In the genomic region with DNA sequence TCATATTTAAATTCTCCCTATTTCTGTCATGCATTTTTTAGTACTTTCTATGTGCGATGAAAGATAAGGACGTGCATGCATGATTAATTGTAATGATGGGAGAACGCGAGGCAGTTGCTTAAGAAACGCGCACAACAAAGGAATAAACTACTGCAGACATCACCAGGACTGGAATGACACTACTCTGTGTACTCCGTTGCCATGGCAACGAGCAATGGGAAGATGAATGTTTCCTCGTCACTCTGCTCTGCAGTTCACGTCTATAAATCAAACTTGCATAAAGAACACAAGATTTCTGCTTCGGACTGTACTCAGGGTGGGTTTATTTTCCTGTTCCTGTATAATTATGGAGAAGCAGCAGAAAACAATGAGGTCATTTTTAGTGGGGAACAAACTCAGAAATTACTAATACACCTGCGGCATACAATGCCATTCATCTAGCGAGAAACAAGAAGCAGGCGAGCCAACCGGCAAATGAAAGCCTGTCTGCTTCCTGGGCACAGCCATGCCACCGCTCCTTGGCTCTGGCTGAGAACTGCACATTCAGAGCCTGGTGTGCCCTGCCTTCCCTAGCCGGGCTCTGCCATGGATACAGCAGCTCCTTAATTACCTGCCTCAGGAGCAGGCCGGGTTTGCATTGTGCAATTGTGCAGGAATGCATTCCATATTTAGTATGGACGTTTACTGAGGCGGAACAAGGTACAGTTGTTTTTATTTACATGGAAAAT, we compare ENCODE assay signal across 10 mouse cellular contexts. TPM values are rescaled to one million over a fixed set of nuclear protein-coding genes. Genes with fewer than 3 reads are reported as not detected.
DNase-seq lines count a peak whose midpoint lies in the region; ATAC-seq and TF ChIP-seq lines count a peak whose summit lies in the region.
"Had no signal": no experiment of that assay in that cellular context is flagged by ENCODE, and none has a peak within 500 bp of the region (broad histone marks: within the 10 kb centered on the region; RNA-seq: fewer than 3 reads in every experiment).

No protein-coding gene starts in this region.

- ATAC-seq in lung, postnatal 0 days, result no peak
- ATAC-seq in midbrain, embryonic 13.5 days, result peak; percentile 82
- ATAC-seq in liver, embryonic 12.5 days, result no peak
- ATAC-seq: Patski had no signal

- TF ChIP-seq EP300 in lung, postnatal 0 days (IDR thresholded peaks at IDR 0.05), result no peak

- H3K4me1 ChIP-seq in lung, postnatal 0 days (ENCODE audit: insufficient read depth, low read depth, low read length), result no peaks in the 10 kb centered on the region
- H3K4me1 ChIP-seq in lung, adult 2 months (ENCODE audit: control insufficient read depth, insufficient read depth, low read length), result no peaks in the 10 kb centered on the region
- H3K4me1 ChIP-seq in midbrain, embryonic 13.5 days (replicated peaks), result peaks cover 17% of the 10 kb centered on the region
- H3K4me1 ChIP-seq in liver, embryonic 12.5 days, result no peaks in the 10 kb centered on the region
- H3K4me1 ChIP-seq: heart, embryonic 15.5 days had no signal

- no peaks in the 10 kb centered on the region for H3K27me3 ChIP-seq in lung, postnatal 0 days (replicated peaks; ENCODE audit: insufficient read depth, low read length)
- H3K27me3 ChIP-seq in midbrain, embryonic 13.5 days, result no peaks in the 10 kb centered on the region
- no peaks in the 10 kb centered on the region for H3K27me3 ChIP-seq in liver, embryonic 12.5 days (replicated peaks)
- H3K27me3 ChIP-seq: heart, embryonic 15.5 days; Patski had no signal

- H3K27ac ChIP-seq in lung, postnatal 0 days (ENCODE audit: low read length), result no peak overlapping the region
- peak overlapping the region; percentile 71 for H3K27ac ChIP-seq in midbrain, embryonic 13.5 days
- no peak overlapping the region for H3K27ac ChIP-seq in liver, embryonic 12.5 days
- H3K27ac ChIP-seq: heart, embryonic 15.5 days had no signal

- peak; percentile 23 for DNase-seq in lung, postnatal 0 days (ENCODE audit: low spot score)
- no peak for DNase-seq in lung, adult 2 months
- DNase-seq in cerebellum, postnatal 14 days, result peak; percentile 70 to 71
- DNase-seq in heart, postnatal 10 days, result peak; percentile 20 to 26
- DNase-seq in layer of hippocampus, adult 11-12 months (ENCODE audit: low spot score), result peak; percentile 61
- no peak for DNase-seq in liver

- H3K9ac ChIP-seq in lung, postnatal 0 days (replicated peaks; ENCODE audit: low read depth), result no peak overlapping the region
- H3K9ac ChIP-seq in midbrain, embryonic 13.5 days (replicated peaks), result no peak overlapping the region
- no peak overlapping the region for H3K9ac ChIP-seq in liver, embryonic 12.5 days
- H3K9ac ChIP-seq: heart, embryonic 15.5 days had no signal

- intact Hi-C loops in heart, postnatal 10 days (cut with DNase I), result loop anchor here (5.0 kb wide), 3 partner anchors 444 to 754 kb away; no protein-coding TSS in a partner anchor

- no peak overlapping the region for H3K4me3 ChIP-seq in lung, postnatal 0 days (ENCODE audit: low read depth, low read length)
- H3K4me3 ChIP-seq in lung, adult 2 months (replicated peaks; ENCODE audit: extremely low read depth, low read depth, low read length), result no peak overlapping the region
- H3K4me3 ChIP-seq in midbrain, embryonic 13.5 days (replicated peaks), result no peak overlapping the region
- H3K4me3 ChIP-seq in liver, embryonic 12.5 days, result no peak overlapping the region
- H3K4me3 ChIP-seq: heart, embryonic 15.5 days had no signal

- WGBS in lung, postnatal 0 days, result 72% methylated on average over 20 of the region's 20 CpGs
- WGBS in lung, adult 2 months, result 62% methylated on average over 20 of the region's 20 CpGs
- WGBS in midbrain, embryonic 13.5 days, result 41% methylated on average over 20 of the region's 20 CpGs
- 78% methylated on average over 20 of the region's 20 CpGs for WGBS in liver, embryonic 12.5 days (ENCODE audit: insufficient replicate concordance)

- no peaks in the 10 kb centered on the region for H3K36me3 ChIP-seq in lung, postnatal 0 days (ENCODE audit: insufficient read depth, low read length)
- no peaks in the 10 kb centered on the region for H3K36me3 ChIP-seq in midbrain, embryonic 13.5 days
- H3K36me3 ChIP-seq in liver, embryonic 12.5 days, result no peaks in the 10 kb centered on the region
- H3K36me3 ChIP-seq: heart, embryonic 15.5 days had no signal

- no peak for TF ChIP-seq CTCF in lung, postnatal 0 days (IDR thresholded peaks at IDR 0.05)
- TF ChIP-seq CTCF in lung, adult 2 months (IDR thresholded peaks at IDR 0.05; ENCODE audit: insufficient read depth, low read length), result no peak

- no peak for TF ChIP-seq POLR2A in lung, adult 2 months (IDR thresholded peaks at IDR 0.05; ENCODE audit: borderline replicate concordance, extremely low read depth, low read depth, low read length)

- no peaks in the 10 kb centered on the region for H3K9me3 ChIP-seq in lung, postnatal 0 days (ENCODE audit: low read length)
- H3K9me3 ChIP-seq in midbrain, embryonic 13.5 days, result no peaks in the 10 kb centered on the region
- H3K9me3 ChIP-seq in liver, embryonic 12.5 days (replicated peaks), result no peaks in the 10 kb centered on the region
- H3K9me3 ChIP-seq: heart, embryonic 15.5 days had no signal

- no peak overlapping the region for H3K4me2 ChIP-seq in lung, postnatal 0 days (replicated peaks; ENCODE audit: low read depth, low read length)
- peak overlapping the region; percentile 27 for H3K4me2 ChIP-seq in midbrain, embryonic 13.5 days (replicated peaks)
- H3K4me2 ChIP-seq in liver, embryonic 12.5 days, result no peak overlapping the region
- H3K4me2 ChIP-seq: heart, embryonic 15.5 days had no signal

RNA-seq across cellular contexts. Expression of a gene that starts 47.7 kb away (rescaled TPM):
- polyA plus RNA-seq in lung, postnatal 0 days (2015; fragmentation: Nextera tagmentation; extraction: Ambion mirVana), result 2.2 and 2.7 TPM in 2 replicates
- polyA plus RNA-seq in lung, adult 2 months (2012; rRNA removed), result 0.34 and 0.48 TPM in 2 replicates
- total RNA-seq in heart, postnatal 10 days (2021), result 1 to 10 TPM; 1.5 to 1.6 TPM
- polyA plus RNA-seq in midbrain, embryonic 13.5 days (2015; fragmentation: Nextera tagmentation; extraction: Ambion mirVana), result 9.2 and 10.3 TPM in 2 replicates
- 5.4 and 5.5 TPM in 2 replicates for polyA plus RNA-seq in liver, embryonic 12.5 days (2016; fragmentation: Nextera tagmentation; extraction: Ambion mirVana)

RNA-seq across cellular contexts. Expression of a gene that starts 47.7 kb away (rescaled TPM):
- polyA plus RNA-seq in lung, postnatal 0 days (2015; fragmentation: Nextera tagmentation; extraction: Ambion mirVana), result 14.2 and 17.2 TPM in 2 replicates
- 10.2 and 12.9 TPM in 2 replicates for polyA plus RNA-seq in lung, adult 2 months (2012; rRNA removed)
- total RNA-seq in heart, postnatal 10 days (2021), result 10 to 100 TPM; 11.3 to 12.0 TPM
- 57.3 and 58.2 TPM in 2 replicates for polyA plus RNA-seq in midbrain, embryonic 13.5 days (2015; fragmentation: Nextera tagmentation; extraction: Ambion mirVana)
- polyA plus RNA-seq in liver, embryonic 12.5 days (2016; fragmentation: Nextera tagmentation; extraction: Ambion mirVana), result 41.4 and 43.8 TPM in 2 replicates

Comparison
In these comparisons a context has a peak if more than half of its experiments do, and no peak if none do; other contexts are left out.
1. DNase-seq: peak in lung, postnatal 0 days (single experiment), cerebellum, postnatal 14 days (2 of 2), heart, postnatal 10 days (2 of 2) and layer of hippocampus, adult 11-12 months (single experiment); none in lung, adult 2 months (single experiment) and liver (single experiment).